Mouse (Mus musculus) frontal cortex, postnatal 36 days (tissue): ENCODE data around the gene Eno2.

ENCODE experiments used
- DNase-seq, 2 experiments: peaks; one replicate each; pipeline ENCODE4 v3.0.0; 2022; ENCODE audit warnings: low spot score in 2 of 2

The Eno2 gene

DNA sequence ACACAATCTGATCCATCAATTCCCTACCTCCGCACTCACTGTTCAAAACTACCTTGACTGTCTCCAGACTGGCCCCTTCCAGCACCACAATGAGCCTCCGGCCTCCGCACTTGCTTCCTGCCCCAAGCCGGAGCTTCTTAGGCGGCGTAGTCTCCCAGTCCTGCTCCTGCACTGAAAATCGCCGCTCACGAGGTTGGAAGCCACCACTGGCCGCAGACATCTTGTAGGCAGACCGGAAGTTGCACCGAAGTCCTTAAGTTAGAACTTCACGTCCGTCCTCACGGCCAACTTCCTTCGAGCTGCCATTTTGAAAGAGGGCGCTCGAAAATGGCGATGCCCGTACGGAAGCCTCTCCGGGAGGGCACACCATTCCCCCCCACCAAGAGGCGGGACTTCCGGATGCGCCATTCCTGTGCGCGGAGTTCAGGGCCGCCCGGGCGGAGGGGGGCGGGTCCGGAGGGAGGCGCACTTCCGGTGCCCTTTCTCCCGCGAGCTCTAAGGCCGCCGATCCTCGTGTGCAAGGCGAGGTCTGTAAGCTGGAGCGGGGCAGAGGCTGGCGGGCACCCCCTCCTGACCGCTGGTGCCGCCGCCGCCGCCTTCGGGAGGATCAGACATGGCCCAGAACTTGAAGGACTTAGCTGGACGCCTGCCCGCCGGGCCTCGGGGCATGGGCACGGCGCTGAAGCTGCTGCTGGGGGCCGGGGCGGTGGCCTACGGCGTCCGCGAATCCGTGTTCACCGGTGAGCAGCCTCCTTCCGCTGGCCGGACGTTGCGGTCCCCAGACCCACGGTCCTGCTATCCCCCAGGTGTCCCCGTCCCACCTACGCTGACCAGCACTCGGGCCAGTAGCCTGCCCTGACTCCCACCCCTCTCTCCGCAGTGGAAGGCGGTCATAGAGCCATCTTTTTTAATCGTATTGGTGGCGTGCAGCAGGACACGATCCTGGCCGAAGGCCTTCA, 57.4 kb downstream of the Eno2 start, which contains the start of the genes Emg1 and Phb2:
TSS of gene Emg1 (minus strand) at position 355 of the 959 bp plus-strand sequence.
TSS of gene Phb2 (plus strand) at position 513 of the 959 bp plus-strand sequence.
- DNase-seq, result peak; percentile 98
